Comparison of ENCODE assay signal across 9 mouse cellular contexts in the genomic region with DNA sequence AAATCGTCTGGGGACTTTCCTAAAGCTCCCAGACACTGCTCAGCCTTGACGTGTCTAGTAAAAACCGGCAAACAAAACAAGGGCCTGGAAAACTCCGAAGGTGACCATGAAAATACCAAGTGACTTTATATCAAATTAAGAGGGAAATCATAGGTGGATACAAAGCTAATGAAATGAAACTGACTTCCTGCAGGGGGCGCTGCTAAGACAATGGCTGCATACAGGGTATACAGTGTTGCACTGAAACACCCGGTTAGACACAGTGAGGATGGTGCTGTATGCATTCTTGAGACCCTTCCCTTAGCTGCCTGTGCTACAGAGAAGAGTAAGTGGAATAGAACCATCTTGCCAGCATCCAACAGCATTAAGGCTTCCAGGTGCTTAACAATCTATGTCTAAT.
DNase-seq lines count a peak whose midpoint lies in the region; ATAC-seq and TF ChIP-seq lines count a peak whose summit lies in the region.
"Had no signal": no experiment of that assay in that cellular context is flagged by ENCODE, and none has a peak within 500 bp of the region (broad histone marks: within the 10 kb centered on the region; RNA-seq: fewer than 3 reads in every experiment).

No protein-coding gene starts in this region.

- intact Hi-C loops in left cerebral cortex, postnatal 4 days (cut with DNase I): no loop called here
- intact Hi-C loops in left cerebral cortex, postnatal 25 days (cut with DNase I): no loop called here
- intact Hi-C loops in heart, postnatal 36 days (cut with DNase I): no loop called here

- TF ChIP-seq EP300 in liver, postnatal 0 days (IDR thresholded peaks at IDR 0.05; ENCODE audit: low read depth): no peak

- no peaks in the 10 kb centered on the region for H3K9me3 ChIP-seq in forebrain, postnatal 0 days (ENCODE audit: low read length)
- H3K9me3 ChIP-seq in forebrain, embryonic 12.5 days: no peaks in the 10 kb centered on the region
- H3K9me3 ChIP-seq in liver, postnatal 0 days (ENCODE audit: low read length): no peaks in the 10 kb centered on the region
- H3K9me3 ChIP-seq in midbrain, embryonic 10.5 days (replicated peaks): no peaks in the 10 kb centered on the region

- WGBS in forebrain, postnatal 0 days: 60% methylated on average over 6 of the region's 6 CpGs
- 62% methylated on average over 6 of the region's 6 CpGs for WGBS in forebrain, embryonic 12.5 days
- WGBS in liver, postnatal 0 days (ENCODE audit: insufficient replicate concordance): 53% methylated on average over 6 of the region's 6 CpGs
- WGBS in midbrain, embryonic 10.5 days: 61% methylated on average over 6 of the region's 6 CpGs

- TF ChIP-seq CTCF in forebrain, postnatal 0 days (IDR thresholded peaks at IDR 0.05; ENCODE audit: low read depth): peak; percentile 26; the same call in 1 of the 2 replicates
- TF ChIP-seq CTCF in liver, postnatal 0 days (IDR thresholded peaks at IDR 0.05; ENCODE audit: low read depth): peak; percentile 49

- H3K27me3 ChIP-seq in forebrain, postnatal 0 days (ENCODE audit: insufficient read depth, low read length): no peaks in the 10 kb centered on the region
- H3K27me3 ChIP-seq in forebrain, embryonic 12.5 days: no peaks in the 10 kb centered on the region
- no peaks in the 10 kb centered on the region for H3K27me3 ChIP-seq in liver, postnatal 0 days (ENCODE audit: insufficient read depth, low read length)
- no peaks in the 10 kb centered on the region for H3K27me3 ChIP-seq in midbrain, embryonic 10.5 days (ENCODE audit: low read depth, poor library complexity, severe bottlenecking)

- H3K4me1 ChIP-seq in forebrain, postnatal 0 days (ENCODE audit: insufficient read depth): no peaks in the 10 kb centered on the region
- no peaks in the 10 kb centered on the region for H3K4me1 ChIP-seq in forebrain, embryonic 12.5 days
- no peaks in the 10 kb centered on the region for H3K4me1 ChIP-seq in liver, postnatal 0 days (ENCODE audit: insufficient read depth)
- H3K4me1 ChIP-seq in midbrain, embryonic 10.5 days: peaks cover 5% of the 10 kb centered on the region; the same call in 1 of the 2 replicates

- DNase-seq in forebrain, postnatal 0 days: no peak
- DNase-seq in left cerebral cortex, postnatal 4 days: peak; percentile 23
- no peak for DNase-seq in left cerebral cortex, postnatal 25 days (ENCODE audit: low spot score in 2 of 2)
- peak; percentile 1 for DNase-seq in NIH3T3 (ENCODE audit: low read depth)
- DNase-seq in liver, postnatal 0 days: peak; percentile 41
- DNase-seq in midbrain, embryonic 10.5 days (ENCODE audit: low spot score): no peak
- no peak for DNase-seq in heart, postnatal 36 days
- DNase-seq: layer of hippocampus, adult 9-11 months had no signal

- H3K36me3 ChIP-seq in forebrain, postnatal 0 days (ENCODE audit: insufficient read depth): no peaks in the 10 kb centered on the region
- no peaks in the 10 kb centered on the region for H3K36me3 ChIP-seq in forebrain, embryonic 12.5 days (replicated peaks)
- no peaks in the 10 kb centered on the region for H3K36me3 ChIP-seq in liver, postnatal 0 days (replicated peaks; ENCODE audit: insufficient read depth, low read length)
- H3K36me3 ChIP-seq in midbrain, embryonic 10.5 days: no peaks in the 10 kb centered on the region

- no peak overlapping the region for H3K4me3 ChIP-seq in forebrain, postnatal 0 days (ENCODE audit: low read depth, low read length)
- no peak overlapping the region for H3K4me3 ChIP-seq in forebrain, embryonic 12.5 days (replicated peaks)
- H3K4me3 ChIP-seq in liver, postnatal 0 days (ENCODE audit: low read depth, low read length): no peak overlapping the region
- no peak overlapping the region for H3K4me3 ChIP-seq in midbrain, embryonic 10.5 days

- H3K27ac ChIP-seq in forebrain, postnatal 0 days (ENCODE audit: low read depth, low read length): no peak overlapping the region
- no peak overlapping the region for H3K27ac ChIP-seq in forebrain, embryonic 12.5 days
- no peak overlapping the region for H3K27ac ChIP-seq in liver, postnatal 0 days (ENCODE audit: low read depth)
- no peak overlapping the region for H3K27ac ChIP-seq in midbrain, embryonic 10.5 days (replicated peaks)

- no peak overlapping the region for H3K9ac ChIP-seq in forebrain, postnatal 0 days
- no peak overlapping the region for H3K9ac ChIP-seq in forebrain, embryonic 12.5 days
- no peak overlapping the region for H3K9ac ChIP-seq in liver, postnatal 0 days (replicated peaks)

- ATAC-seq in forebrain, postnatal 0 days: no peak
- no peak for ATAC-seq in forebrain, embryonic 12.5 days (ENCODE audit: low FRiP score)
- ATAC-seq in liver, postnatal 0 days: no peak

- H3K4me2 ChIP-seq in forebrain, postnatal 0 days (ENCODE audit: low read depth): no peak overlapping the region
- H3K4me2 ChIP-seq in forebrain, embryonic 12.5 days: no peak overlapping the region
- H3K4me2 ChIP-seq in liver, postnatal 0 days (ENCODE audit: low read depth, low read length): no peak overlapping the region

Comparison
In these comparisons a context has a peak if more than half of its experiments do, and no peak if none do; other contexts are left out.
1. DNase-seq: peak in left cerebral cortex, postnatal 4 days (single experiment), NIH3T3 (single experiment) and liver, postnatal 0 days (single experiment); none in forebrain, postnatal 0 days (single experiment), left cerebral cortex, postnatal 25 days (0 of 2), midbrain, embryonic 10.5 days (single experiment) and heart, postnatal 36 days (0 of 2).